ENCODE assay signal across 23 mouse cellular contexts in genomic region chr6:118078751-118079150, GRCm38 (mm10).
DNase-seq lines count a peak whose midpoint lies in the region; ATAC-seq and TF ChIP-seq lines count a peak whose summit lies in the region.
"Had no signal": no experiment of that assay in that cellular context is flagged by ENCODE, and none has a peak within 500 bp of the region (broad histone marks: within the 10 kb centered on the region; RNA-seq: fewer than 3 reads in every experiment).

No protein-coding gene starts in this region.

- TF ChIP-seq POLR2A in lung, adult 2 months (IDR thresholded peaks at IDR 0.05; ENCODE audit: borderline replicate concordance, extremely low read depth, low read depth, low read length) = no peak

- ATAC-seq in forebrain, embryonic 11.5 days (replicated peaks; ENCODE audit: low FRiP score) = no peak
- ATAC-seq: forebrain, embryonic 15.5 days; hindbrain, embryonic 16.5 days; Patski had no signal

- TF ChIP-seq CTCF in lung, adult 2 months (IDR thresholded peaks at IDR 0.05; ENCODE audit: insufficient read depth, low read length) = no peak

- H3K36me3 ChIP-seq in forebrain, embryonic 11.5 days (ENCODE audit: control insufficient read depth, insufficient read depth, low read length) = no peaks in the 10 kb centered on the region
- no peaks in the 10 kb centered on the region for H3K36me3 ChIP-seq in forebrain, embryonic 10.5 days (replicated peaks)
- H3K36me3 ChIP-seq: forebrain, embryonic 12.5 days; forebrain, embryonic 15.5 days; hindbrain, embryonic 10.5 days; hindbrain, embryonic 13.5 days had no signal

- no peaks in the 10 kb centered on the region for H3K27me3 ChIP-seq in forebrain, embryonic 11.5 days (ENCODE audit: control insufficient read depth, insufficient read depth, low read length)
- peaks cover 4% of the 10 kb centered on the region; the same call in 1 of the 2 replicates for H3K27me3 ChIP-seq in forebrain, embryonic 10.5 days (ENCODE audit: poor library complexity, severe bottlenecking)
- H3K27me3 ChIP-seq: forebrain, embryonic 12.5 days; forebrain, embryonic 15.5 days; Patski had no signal

- H3K9me3 ChIP-seq in forebrain, embryonic 11.5 days (ENCODE audit: control insufficient read depth, low read length) = no peaks in the 10 kb centered on the region
- H3K9me3 ChIP-seq in forebrain, embryonic 10.5 days = no peaks in the 10 kb centered on the region
- H3K9me3 ChIP-seq: forebrain, embryonic 12.5 days; forebrain, embryonic 15.5 days; hindbrain, embryonic 10.5 days; hindbrain, embryonic 13.5 days had no signal

- no peak overlapping the region for H3K4me2 ChIP-seq in forebrain, embryonic 11.5 days (ENCODE audit: low read depth, low read length, severe bottlenecking)
- H3K4me2 ChIP-seq: forebrain, embryonic 12.5 days; forebrain, embryonic 15.5 days; heart, embryonic 11.5 days; hindbrain, embryonic 13.5 days had no signal

- no peak overlapping the region for H3K27ac ChIP-seq in forebrain, embryonic 11.5 days (ENCODE audit: low read depth, low read length)
- no peak overlapping the region for H3K27ac ChIP-seq in forebrain, embryonic 10.5 days
- H3K27ac ChIP-seq: forebrain, embryonic 12.5 days; forebrain, embryonic 15.5 days; hindbrain, embryonic 10.5 days; hindbrain, embryonic 13.5 days had no signal

- 74% methylated on average over 10 of the region's 10 CpGs for WGBS in forebrain, embryonic 11.5 days
- whole genome bisulfite sequencing in forebrain, embryonic 10.5 days = 76% methylated on average over 10 of the region's 10 CpGs
- WGBS in lung, adult 2 months = 55% methylated on average over 10 of the region's 10 CpGs

- H3K4me1 ChIP-seq in forebrain, embryonic 11.5 days (replicated peaks; ENCODE audit: control insufficient read depth, insufficient read depth, low read length) = no peaks in the 10 kb centered on the region
- peaks cover 11% of the 10 kb centered on the region for H3K4me1 ChIP-seq in forebrain, embryonic 10.5 days
- H3K4me1 ChIP-seq in lung, adult 2 months (ENCODE audit: control insufficient read depth, insufficient read depth, low read length) = peaks cover 21% of the 10 kb centered on the region

- DNase-seq in forebrain, embryonic 11.5 days (ENCODE audit: low spot score) = peak; percentile 41
- no peak for DNase-seq in forebrain, embryonic 10.5 days (ENCODE audit: extremely low spot score, low spot score)
- DNase-seq in lung, adult 2 months = peak; percentile 2
- no peak for DNase-seq in lung, adult 18-20 months
- DNase-seq in ovary, adult 18-20 months (ENCODE audit: low spot score) = peak; percentile 0
- no peak for DNase-seq in ovary, postnatal 10 days (ENCODE audit: low spot score)
- peak; percentile 13 to 55 for DNase-seq in urinary bladder, postnatal 4 days (ENCODE audit: low spot score in 2 of 2)
- DNase-seq in urinary bladder, postnatal 36 days (ENCODE audit: low spot score in 2 of 2) = no peak
- DNase-seq: adrenal gland, postnatal 10 days; adrenal gland, postnatal 36 days; cerebellum, adult 18-20 months; cerebellum, adult 9-10 months; cerebellum, postnatal 14 days; gastrocnemius, postnatal 10 days; gastrocnemius, postnatal 36 days; heart, postnatal 36 days had no signal

- no peak overlapping the region for H3K4me3 ChIP-seq in forebrain, embryonic 11.5 days (ENCODE audit: low read depth, low read length)
- H3K4me3 ChIP-seq in forebrain, embryonic 10.5 days = no peak overlapping the region
- no peak overlapping the region for H3K4me3 ChIP-seq in lung, adult 2 months (replicated peaks; ENCODE audit: extremely low read depth, low read depth, low read length)
- H3K4me3 ChIP-seq: forebrain, embryonic 12.5 days; forebrain, embryonic 15.5 days; hindbrain, embryonic 10.5 days; hindbrain, embryonic 13.5 days had no signal

- H3K9ac ChIP-seq in forebrain, embryonic 11.5 days (ENCODE audit: low read length) = no peak overlapping the region
- H3K9ac ChIP-seq: forebrain, embryonic 12.5 days; forebrain, embryonic 15.5 days; hindbrain, embryonic 13.5 days had no signal

Comparison
In these comparisons a context has a peak if more than half of its experiments do, and no peak if none do; other contexts are left out.
1. DNase-seq: peak in forebrain, embryonic 11.5 days (single experiment), lung, adult 2 months (single experiment), ovary, adult 18-20 months (single experiment) and urinary bladder, postnatal 4 days (2 of 2); none in forebrain, embryonic 10.5 days (single experiment), lung, adult 18-20 months (0 of 2), ovary, postnatal 10 days (single experiment) and urinary bladder, postnatal 36 days (0 of 2).